In the genomic region with DNA sequence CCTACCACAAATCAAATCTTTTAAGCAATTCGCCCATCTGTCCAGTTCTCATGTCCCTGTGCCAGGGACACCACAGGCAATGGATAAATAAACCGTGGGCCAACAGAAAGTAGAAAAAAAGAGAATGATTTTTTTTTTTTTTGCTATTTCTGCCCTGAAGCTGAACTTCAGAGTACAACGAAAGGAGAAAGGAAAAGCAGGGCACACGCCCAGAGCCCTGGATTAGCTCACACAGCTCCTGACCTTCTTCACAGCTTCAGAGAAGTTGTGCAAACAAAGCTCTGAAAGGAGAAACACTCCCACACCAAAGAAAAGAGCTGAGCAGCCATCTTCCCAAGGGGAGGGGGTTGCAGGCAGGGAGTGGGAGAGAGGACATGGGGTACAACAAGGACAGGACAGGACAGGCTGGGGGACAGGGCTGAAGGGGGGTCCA, we compare ENCODE assay signal across 11 mouse cellular contexts. TPM values are rescaled to one million over a fixed set of nuclear protein-coding genes. Genes with fewer than 3 reads are reported as not detected.
DNase-seq lines count a peak whose midpoint lies in the region; ATAC-seq and TF ChIP-seq lines count a peak whose summit lies in the region.
"Had no signal": no experiment of that assay in that cellular context is flagged by ENCODE, and none has a peak within 500 bp of the region (broad histone marks: within the 10 kb centered on the region; RNA-seq: fewer than 3 reads in every experiment).

No protein-coding gene starts in this region.

- TF ChIP-seq CTCF in MEL (IDR thresholded peaks at IDR 0.05 in 2 of 3, conservative IDR thresholded peaks at IDR 0.05 in 1 of 3; ENCODE audit: control insufficient read depth in 1 of 3, insufficient read depth in 1 of 3, low read depth in 2 of 3, low read length in 3 of 3, poor library complexity in 1 of 3, severe bottlenecking in 1 of 3), result no peak

- whole genome bisulfite sequencing in heart, embryonic 15.5 days, result 55% methylated on average over 4 of the region's 4 CpGs

- no peaks in the 10 kb centered on the region for H3K79me2 ChIP-seq in MEL (ENCODE audit: control insufficient read depth, insufficient read depth, low read length, poor library complexity)

- no peaks in the 10 kb centered on the region for H3K9me3 ChIP-seq in heart, embryonic 15.5 days (replicated peaks)
- no peaks in the 10 kb centered on the region for H3K9me3 ChIP-seq in MEL (replicated peaks; ENCODE audit: insufficient read depth, low read length)
- H3K9me3 ChIP-seq: embryonic facial prominence, embryonic 13.5 days; limb, embryonic 13.5 days had no signal

- TF ChIP-seq POLR2A in MEL (IDR thresholded peaks at IDR 0.05; ENCODE audit: control insufficient read depth in 1 of 2, insufficient read depth in 1 of 2, low read depth in 1 of 2, low read length in 2 of 2, poor library complexity in 1 of 2), result no peak

- no peaks in the 10 kb centered on the region for H3K36me3 ChIP-seq in heart, embryonic 15.5 days
- H3K36me3 ChIP-seq in MEL (ENCODE audit: control insufficient read depth in 1 of 2, insufficient read depth in 2 of 2, low read length in 2 of 2), result peaks cover 0 to 43% of the 10 kb centered on the region in 2 experiments; a peak in 2 of 4 replicates
- H3K36me3 ChIP-seq: embryonic facial prominence, embryonic 13.5 days; limb, embryonic 13.5 days had no signal

- no peak for TF ChIP-seq RAD21 in MEL (IDR thresholded peaks at IDR 0.05; ENCODE audit: low read depth, low read length)

- ATAC-seq in heart, embryonic 15.5 days (replicated peaks; ENCODE audit: insufficient number of reproducible peaks, insufficient read depth, low FRiP score, low read depth), result no peak
- ATAC-seq in erythroblast, adult 5-6 weeks (replicated peaks; ENCODE audit: low FRiP score, poor library complexity, severe bottlenecking), result no peak

- TF ChIP-seq EP300 in MEL (IDR thresholded peaks at IDR 0.05; ENCODE audit: low read depth in 1 of 2, low read length in 2 of 2), result no peak

- H3K27me3 ChIP-seq in heart, embryonic 15.5 days, result no peaks in the 10 kb centered on the region
- H3K27me3 ChIP-seq in MEL (ENCODE audit: control insufficient read depth in 1 of 2, insufficient read depth in 2 of 2, low read length in 2 of 2), result no peaks in the 10 kb centered on the region
- H3K27me3 ChIP-seq: embryonic facial prominence, embryonic 13.5 days; limb, embryonic 13.5 days had no signal

- intact Hi-C loops in heart, postnatal 36 days (cut with DNase I), result no loop called here

- no peak overlapping the region for H3K4me2 ChIP-seq in heart, embryonic 15.5 days
- H3K4me2 ChIP-seq: embryonic facial prominence, embryonic 13.5 days; limb, embryonic 13.5 days had no signal

- no peak for DNase-seq in heart, postnatal 36 days
- DNase-seq in MEL (ENCODE audit: low read depth, low spot score), result no peak
- DNase-seq in fat pad, adult 2 months (ENCODE audit: extremely low read depth, low read depth, low spot score), result peak; percentile 92
- peak; percentile 56 to 62 for DNase-seq in lung, postnatal 4 days
- DNase-seq in thymus, postnatal 14 days, result no peak
- DNase-seq in thymus, adult 18-20 months, result no peak
- DNase-seq: adrenal gland, postnatal 36 days had no signal

- peaks cover 71% of the 10 kb centered on the region for H3K4me1 ChIP-seq in heart, embryonic 15.5 days (replicated peaks)
- peaks cover 46 to 71% of the 10 kb centered on the region in 2 experiments for H3K4me1 ChIP-seq in MEL (ENCODE audit: control insufficient read depth in 1 of 2, insufficient read depth in 2 of 2, low read length in 2 of 2)

- peak overlapping the region; percentile 58 for H3K27ac ChIP-seq in heart, embryonic 15.5 days
- H3K27ac ChIP-seq in MEL (ENCODE audit: control insufficient read depth, low read depth, low read length), result peak overlapping the region; percentile 91
- H3K27ac ChIP-seq: embryonic facial prominence, embryonic 13.5 days; limb, embryonic 13.5 days had no signal

- no peak overlapping the region for H3K9ac ChIP-seq in heart, embryonic 15.5 days
- H3K9ac ChIP-seq in MEL (ENCODE audit: control insufficient read depth, low read depth, low read length, poor library complexity, severe bottlenecking), result peak overlapping the region; percentile 60
- H3K9ac ChIP-seq: embryonic facial prominence, embryonic 13.5 days; limb, embryonic 13.5 days had no signal

- H3K4me3 ChIP-seq in heart, embryonic 15.5 days, result no peak overlapping the region
- no peak overlapping the region; a peak in 1 of 4 replicates for H3K4me3 ChIP-seq in MEL (ENCODE audit: control insufficient read depth in 1 of 2, insufficient read depth in 1 of 2, low read depth in 2 of 2, low read length in 2 of 2)
- H3K4me3 ChIP-seq: embryonic facial prominence, embryonic 13.5 days; limb, embryonic 13.5 days had no signal

TF ChIP-seq in MEL, 35 proteins besides CTCF, POLR2A, EP300 and RAD21:
- TF ChIP-seq CHD1 (IDR thresholded peaks at IDR 0.05; ENCODE audit: low read depth, low read length) (0 out of 2 replicates have a peak, but pooled peaks have one; percentile 19), SIN3A (IDR thresholded peaks at IDR 0.05; ENCODE audit: low read length) (no peak)

RNA-seq across cellular contexts. Expression of a gene that starts 12.6 kb away (rescaled TPM):
- 28.7 and 52.8 TPM in 2 replicates for polyA plus RNA-seq in heart, embryonic 15.5 days (2015; fragmentation: Nextera tagmentation; extraction: Ambion mirVana)
- total RNA-seq in heart, postnatal 36 days (2021), result 10 to 100 TPM; 17.5 to 19.0 TPM
- total RNA-seq in MEL (2012; rRNA removed), result 60.5 and 70.3 TPM in 2 replicates
- 100 to 1,000 TPM in 1 of 2 experiments, not detected in 1; 114 TPM for polyA plus RNA-seq in MEL (2012; ENCODE audit: insufficient read depth in 1 of 2, insufficient read length in 2 of 2, low read depth in 1 of 2, low replicate concordance in 2 of 2, missing spikeins in 1 of 2)
- 95.5 and 123 TPM in 2 replicates for total RNA-seq in erythroblast, adult 5-6 weeks (2015; ENCODE audit: low replicate concordance)
- 51.2 and 98.1 TPM in 2 replicates for total RNA-seq in erythroblast, adult 5-6 weeks (2017; ENCODE audit: low replicate concordance)

RNA-seq across cellular contexts. Expression of a gene that starts 34.3 kb away (rescaled TPM):
- polyA plus RNA-seq in heart, embryonic 15.5 days (2015; fragmentation: Nextera tagmentation; extraction: Ambion mirVana), result 9.1 and 10.3 TPM in 2 replicates
- total RNA-seq in heart, postnatal 36 days (2021), result 1 to 10 TPM; 2.5 to 2.6 TPM
- 4.5 and 4.6 TPM in 2 replicates for total RNA-seq in MEL (2012; rRNA removed)
- 1 to 10 TPM in 1 of 2 experiments, not detected in 1; 6.6 TPM for polyA plus RNA-seq in MEL (2012; ENCODE audit: insufficient read depth in 1 of 2, insufficient read length in 2 of 2, low read depth in 1 of 2, low replicate concordance in 2 of 2, missing spikeins in 1 of 2)
- 2.3 and 2.5 TPM in 2 replicates for total RNA-seq in erythroblast, adult 5-6 weeks (2015; ENCODE audit: low replicate concordance)
- total RNA-seq in erythroblast, adult 5-6 weeks (2017; ENCODE audit: low replicate concordance), result 1.6 and 5.2 TPM in 2 replicates

RNA-seq across cellular contexts. Expression of a gene that starts 49.5 kb away (rescaled TPM):
- polyA plus RNA-seq in heart, embryonic 15.5 days (2015; fragmentation: Nextera tagmentation; extraction: Ambion mirVana), result 10.9 and 12.8 TPM in 2 replicates
- 10 to 100 TPM; 11.1 to 13.3 TPM for total RNA-seq in heart, postnatal 36 days (2021)
- total RNA-seq in MEL (2012; rRNA removed), result 13.4 and 16.4 TPM in 2 replicates
- polyA plus RNA-seq in MEL (2012; ENCODE audit: insufficient read depth in 1 of 2, insufficient read length in 2 of 2, low read depth in 1 of 2, low replicate concordance in 2 of 2, missing spikeins in 1 of 2), result 10 to 100 TPM in 1 of 2 experiments, not detected in 1; 16.1 TPM
- 0.42 and 1.3 TPM in 2 replicates for total RNA-seq in erythroblast, adult 5-6 weeks (2015; ENCODE audit: low replicate concordance)
- total RNA-seq in erythroblast, adult 5-6 weeks (2017; ENCODE audit: low replicate concordance), result 1.4 TPM in 1 of 2 replicates, not detected in the other

Comparison
In these comparisons a context has a peak if more than half of its experiments do, and no peak if none do; other contexts are left out.
1. DNase-seq: peak in fat pad, adult 2 months (single experiment) and lung, postnatal 4 days (2 of 2); none in heart, postnatal 36 days (0 of 2), MEL (single experiment), thymus, postnatal 14 days (single experiment) and thymus, adult 18-20 months (0 of 2).